Mouse (Mus musculus) monocyte, adult 2 months (primary cell): ENCODE results near the gene Sept9.

Experiments used
- DNase-seq, 2 experiments: peaks; one replicate each; pipeline ENCODE4 v3.0.0; 2022; ENCODE audit warnings: low spot score in 2 of 2, low read depth in 1 of 2

Gene Sept9

DNA sequence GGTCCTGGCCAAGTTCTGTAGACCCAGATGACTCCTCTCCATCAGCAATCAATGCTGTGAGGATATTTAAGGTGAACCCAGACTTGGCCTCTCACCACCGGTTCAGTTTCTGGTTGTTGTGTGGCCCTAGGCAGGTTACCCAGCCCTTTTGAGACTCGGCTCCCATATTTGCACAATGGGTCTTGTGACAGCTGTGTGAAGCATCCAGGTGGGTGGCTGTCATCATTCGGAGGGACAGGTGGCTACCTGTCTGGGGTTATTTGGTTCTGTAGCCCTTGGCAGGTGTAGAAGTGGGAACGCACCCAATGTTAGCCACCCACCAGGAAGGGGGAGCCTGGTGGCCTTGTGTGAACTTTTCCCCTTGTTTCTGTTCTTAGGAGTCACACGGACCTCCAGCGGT lies 19.0 kb downstream of the Sept9 start:
- DNase-seq, result no peak

- DNase-seq, result no peak
Measured at GRCm38 (mm10) chr11:117220777-117221176, 21.3 kb downstream of the Sept9 start.

DNA sequence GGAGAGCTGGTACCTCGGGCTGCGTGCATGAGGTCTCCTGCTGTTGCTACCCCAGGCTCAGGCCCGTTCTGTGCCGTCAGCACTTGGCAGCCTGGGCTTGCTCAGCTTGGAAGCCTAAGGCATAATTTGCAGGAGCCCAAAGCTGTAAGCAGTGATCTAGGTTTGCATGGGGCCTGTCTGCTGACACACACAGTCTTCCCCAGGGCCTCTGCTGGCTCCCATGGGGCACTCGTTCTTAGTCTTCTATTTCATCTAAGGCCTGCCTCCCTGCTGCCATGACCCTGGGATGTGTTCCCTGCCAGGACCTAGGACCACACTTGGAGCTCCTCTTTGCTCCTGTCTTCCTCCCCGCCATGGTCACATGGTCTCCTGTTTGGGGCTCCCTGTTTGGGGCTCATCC lies 21.7 kb downstream of the Sept9 start:
- no peak for DNase-seq

GRCm38 (mm10) chr11:117222899-117223298 lies 23.4 kb downstream of the Sept9 start:
- DNase-seq, result no peak

DNA sequence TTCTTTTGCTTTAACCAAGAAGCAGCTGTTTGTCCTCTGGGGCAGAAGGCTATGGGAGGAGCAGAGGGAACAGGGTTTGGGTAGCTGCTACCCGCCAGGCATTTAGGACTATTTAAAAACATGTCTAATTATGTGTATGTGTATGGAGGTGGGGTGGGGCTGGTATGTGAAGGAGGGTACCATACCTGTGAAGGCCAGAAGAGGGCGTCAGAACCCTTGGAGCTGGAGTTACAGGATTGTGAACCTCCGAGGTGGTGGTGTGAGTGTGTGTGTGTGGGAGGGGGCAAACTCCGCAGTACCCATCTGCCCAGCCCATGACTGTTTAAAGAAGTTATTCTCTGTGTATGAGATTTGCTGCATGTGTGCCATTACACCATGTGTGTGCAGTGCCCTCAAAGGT lies 25.3 kb downstream of the Sept9 start:
- no peak for DNase-seq

- DNase-seq, result no peak
Measured at GRCm38 (mm10) chr11:117225531-117226213, 26.2 kb downstream of the Sept9 start.

DNA sequence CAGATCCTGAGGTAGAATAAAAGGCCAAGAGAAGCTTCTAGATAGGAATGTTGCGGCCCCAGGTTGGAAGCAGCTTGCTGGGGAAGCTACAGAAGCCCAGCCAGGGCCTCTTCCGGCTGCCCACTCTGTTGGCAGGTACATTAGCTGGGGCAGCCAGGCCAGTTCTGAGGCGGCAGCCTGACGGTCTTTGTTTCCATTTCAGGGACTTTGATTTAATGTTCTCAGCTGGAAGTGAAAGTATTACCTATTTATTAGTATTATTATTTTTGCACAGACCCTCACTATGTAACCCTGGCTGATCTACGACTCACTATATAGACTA lies 26.7 kb downstream of the Sept9 start:
- no peak for DNase-seq

- no peak for DNase-seq
Measured at GRCm38 (mm10) chr11:117228139-117228538, 28.7 kb downstream of the Sept9 start.

DNA sequence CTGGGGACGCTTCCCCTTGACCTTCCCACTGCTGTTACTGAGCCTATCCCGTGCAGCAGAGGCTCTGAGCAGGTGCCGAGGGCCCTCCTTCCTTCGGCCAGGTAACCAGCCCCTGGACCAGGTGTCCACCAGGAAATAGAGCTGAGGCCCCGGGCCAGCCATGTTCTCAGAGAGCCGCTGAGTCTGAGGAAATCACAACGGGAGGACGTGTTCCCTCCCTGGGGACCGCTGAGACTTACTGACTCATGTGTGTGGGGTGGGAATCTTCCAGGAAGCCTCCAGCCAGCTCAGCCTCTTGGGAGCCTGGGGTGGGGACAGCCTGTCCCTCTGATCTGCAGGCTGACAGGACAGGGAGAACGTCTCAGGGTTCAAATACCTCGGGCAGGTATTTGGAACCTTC lies 32.1 kb downstream of the Sept9 start:
- DNase-seq, result no peak

- DNase-seq, result no peak
Measured at GRCm38 (mm10) chr11:117232032-117232431, 32.6 kb downstream of the Sept9 start.

DNA sequence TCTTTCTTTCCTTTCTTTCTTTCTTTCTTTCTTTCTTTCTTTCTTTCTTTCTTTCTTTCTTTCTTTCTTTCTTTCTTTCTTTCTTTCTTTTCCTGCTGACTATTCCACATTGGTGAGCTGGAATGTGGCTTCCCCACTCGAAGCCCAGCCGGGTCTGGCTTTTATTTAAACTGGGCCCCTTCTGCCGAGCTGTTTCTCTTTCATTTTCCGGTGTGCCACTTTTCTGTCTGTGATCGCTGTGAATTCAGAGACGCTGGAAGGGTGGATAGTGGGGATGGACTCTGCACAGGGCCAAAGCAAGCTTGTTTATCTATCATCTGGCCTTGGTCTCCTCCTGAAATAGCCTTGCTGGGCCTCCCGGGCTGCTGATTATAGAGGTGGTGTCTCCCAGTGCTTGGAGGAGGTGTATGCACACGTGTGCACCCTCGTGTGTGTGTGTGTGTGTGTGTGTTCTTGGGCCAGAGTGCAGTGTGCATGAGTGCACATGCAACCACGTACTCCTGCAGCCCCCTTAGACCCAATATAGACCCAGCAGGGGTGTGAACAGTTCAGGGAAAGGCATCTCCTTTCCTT lies 33.5 kb downstream of the Sept9 start:
- DNase-seq, result no peak

DNA sequence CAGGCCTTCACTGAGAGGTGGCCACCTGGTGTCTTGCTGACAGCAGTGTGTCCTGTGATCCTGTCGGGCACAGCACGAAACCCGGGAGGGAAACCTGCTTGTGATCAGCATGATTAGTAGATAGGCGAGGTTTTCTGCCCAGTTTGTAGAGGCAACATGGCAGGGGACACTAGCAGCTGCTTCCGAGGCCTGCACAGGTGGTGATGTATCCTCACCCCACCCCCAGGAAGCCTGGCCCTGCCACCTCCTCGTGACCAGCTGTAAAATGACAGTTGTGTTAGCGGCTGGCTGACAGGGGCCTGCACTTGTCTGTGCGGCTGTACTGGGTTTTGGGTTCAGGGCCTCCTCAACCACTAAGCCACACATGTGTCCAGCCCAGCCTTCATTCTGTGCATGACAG lies 34.4 kb downstream of the Sept9 start:
- DNase-seq, result no peak

GRCm38 (mm10) chr11:117235086-117235897 lies 35.8 kb downstream of the Sept9 start:
- DNase-seq, result no peak

DNA sequence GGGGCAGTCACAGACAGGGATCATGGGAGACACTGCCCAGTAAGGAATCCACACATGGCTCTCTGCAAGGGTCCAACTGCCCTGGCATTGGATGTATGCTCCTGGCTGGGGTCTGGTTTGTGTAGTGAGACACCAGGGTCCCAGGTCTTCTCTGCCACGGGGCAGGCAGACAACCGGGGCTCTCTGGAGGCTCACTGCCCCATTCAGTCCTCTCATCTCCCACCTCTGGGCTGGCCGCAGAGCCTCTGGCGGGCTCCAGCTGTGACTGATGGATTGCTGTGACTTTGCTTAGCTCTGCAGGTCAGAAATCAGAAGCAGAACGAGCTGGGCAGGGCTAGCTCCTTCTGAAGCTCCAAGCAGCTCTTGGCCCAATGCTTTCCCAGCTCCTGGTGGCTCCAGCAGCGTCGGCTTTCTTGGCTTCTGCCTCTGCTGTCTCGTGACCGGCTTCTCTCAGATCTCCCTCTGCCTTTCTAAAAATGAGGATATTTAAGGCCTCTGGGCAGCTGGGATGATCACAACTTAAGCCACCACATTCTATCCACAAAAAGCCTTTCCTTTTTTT lies 36.5 kb downstream of the Sept9 start:
- DNase-seq, result no peak

- peak; percentile 43 to 82 for DNase-seq
Measured at GRCm38 (mm10) chr11:117238169-117238568, 38.7 kb downstream of the Sept9 start.

DNA sequence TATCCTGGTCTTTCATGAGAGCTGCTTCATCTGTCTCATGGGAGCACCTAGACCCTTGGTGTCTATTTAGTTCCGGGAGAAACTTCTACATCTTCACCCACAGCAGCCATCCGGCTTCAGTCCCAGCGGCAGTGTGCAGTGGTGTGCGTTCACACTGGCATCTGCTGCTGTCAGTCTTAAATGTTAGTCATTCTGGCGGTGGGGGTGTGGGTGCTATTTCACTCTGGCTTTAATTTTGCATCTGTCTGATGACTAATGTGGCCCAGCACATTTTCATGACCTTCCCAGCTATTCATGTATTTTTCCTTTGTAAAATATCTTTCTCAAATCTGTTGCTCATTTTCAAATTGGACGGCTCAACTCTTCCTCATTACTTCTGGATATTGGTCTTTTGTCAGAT lies 40.2 kb downstream of the Sept9 start:
- no peak for DNase-seq

GRCm38 (mm10) chr11:117240322-117240721 lies 40.9 kb downstream of the Sept9 start:
- no peak for DNase-seq

GRCm38 (mm10) chr11:117240861-117241738 lies 41.6 kb downstream of the Sept9 start:
- DNase-seq, result no peak

GRCm38 (mm10) chr11:117242339-117243084 lies 43.1 kb downstream of the Sept9 start:
- DNase-seq, result no peak

GRCm38 (mm10) chr11:117243536-117244290 lies 44.3 kb downstream of the Sept9 start:
- no peak for DNase-seq
